Mouse (Mus musculus) forebrain, embryonic 12.5 days (tissue): Measurements from ENCODE around the gene Eci2. TPM values are rescaled to one million over a fixed set of nuclear protein-coding genes. Genes with fewer than 3 reads are reported as not detected.
"Not testable (repeated sequence)": the region's sequence is repeated elsewhere in the genome, so short reads cannot be mapped to it uniquely, and the experiment has no call there.

Experiments
- ATAC-seq: fragments of 200-750 bp; cut with Nextera tagmentation; 2 replicates; pipeline ENCODE4 v1.8.0; 2017; ENCODE audit warnings: moderate TSS enrichment; ENCODE audit not compliant: low FRiP score
- H3K27ac ChIP-seq: fragments of 300-500 bp; sonication (generic); 2 replicates; pipeline ENCODE4 v1.5.1; 2016; ENCODE audit warnings: mild to moderate bottlenecking
- H3K27me3 ChIP-seq: fragments of 300-500 bp; sonication (generic); 2 replicates; pipeline ENCODE4 v1.6.1; 2016; ENCODE audit warnings: mild to moderate bottlenecking
- H3K36me3 ChIP-seq: fragments of 300-500 bp; sonication (generic); replicated peaks from 2 replicates; pipeline ENCODE4 v1.6.1; 2016; ENCODE audit warnings: mild to moderate bottlenecking
- H3K4me1 ChIP-seq: fragments of 300-500 bp; sonication (generic); 2 replicates; pipeline ENCODE4 v1.6.1; 2016
- H3K4me2 ChIP-seq: fragments of 300-500 bp; sonication (generic); 2 replicates; pipeline ENCODE4 v1.6.1; 2016; ENCODE audit warnings: mild to moderate bottlenecking, moderate library complexity
- H3K4me3 ChIP-seq: fragments of 300-500 bp; sonication (generic); replicated peaks from 2 replicates; pipeline ENCODE4 v1.5.1; 2016; ENCODE audit warnings: mild to moderate bottlenecking
- H3K9ac ChIP-seq: fragments of 300-500 bp; sonication (generic); 2 replicates; pipeline ENCODE4 v1.6.1; 2016; ENCODE audit warnings: mild to moderate bottlenecking
- H3K9me3 ChIP-seq: fragments of 300-500 bp; sonication (generic); 2 replicates; pipeline ENCODE4 v1.6.1; 2016
- WGBS: fragments of 180-500 bp; shearing (Covaris S2); methylation state at CpG from one replicate; pipeline ENCODE4 v1.1.7; 2016; 5-methylcytosine and 5-hydroxymethylcytosine counted together
- polyA plus RNA-seq: library from polyadenylated mRNA; unstranded; fragments of >200 nt; fragmentation: Nextera tagmentation; extraction: Ambion mirVana; gene quantifications from 2 replicates; pipeline ENCODE4 v1.2.1, GENCODE M21; 2016

Gene Eci2
- polyA plus RNA-seq, 1 experiment from 2014 or later: 117 TPM

DNA sequence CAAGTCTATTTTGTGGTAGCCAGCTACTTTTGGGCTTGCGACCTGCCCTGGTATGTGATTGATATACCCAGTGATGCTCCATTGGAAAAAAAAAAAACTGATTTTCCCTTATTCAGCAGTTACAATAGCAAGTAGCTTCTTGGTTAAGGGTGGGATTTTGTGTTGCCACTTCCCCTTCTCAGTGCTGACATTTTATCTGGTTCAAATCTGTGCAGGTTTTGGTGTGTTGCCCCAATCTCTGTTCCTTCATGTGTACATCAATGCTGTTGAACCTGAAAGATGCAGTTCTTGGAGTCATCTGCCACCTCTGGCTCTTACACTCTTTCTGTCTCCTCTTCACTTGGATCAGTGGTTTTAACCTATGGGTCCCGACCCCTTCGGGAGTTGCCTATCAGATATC, 1.5 kb upstream of the Eci2 start:
- H3K9me3 ChIP-seq: no peaks in the 10 kb centered on the region
- H3K27ac ChIP-seq: no peak overlapping the region
- no peaks in the 10 kb centered on the region for H3K4me1 ChIP-seq
- H3K4me3 ChIP-seq: no peak overlapping the region
- no peak for ATAC-seq
- H3K9ac ChIP-seq: no peak overlapping the region
- WGBS: 93% methylated on average over 3 of the region's 3 CpGs
- no peaks in the 10 kb centered on the region for H3K36me3 ChIP-seq
- no peaks in the 10 kb centered on the region for H3K27me3 ChIP-seq
- no peak overlapping the region for H3K4me2 ChIP-seq

DNA sequence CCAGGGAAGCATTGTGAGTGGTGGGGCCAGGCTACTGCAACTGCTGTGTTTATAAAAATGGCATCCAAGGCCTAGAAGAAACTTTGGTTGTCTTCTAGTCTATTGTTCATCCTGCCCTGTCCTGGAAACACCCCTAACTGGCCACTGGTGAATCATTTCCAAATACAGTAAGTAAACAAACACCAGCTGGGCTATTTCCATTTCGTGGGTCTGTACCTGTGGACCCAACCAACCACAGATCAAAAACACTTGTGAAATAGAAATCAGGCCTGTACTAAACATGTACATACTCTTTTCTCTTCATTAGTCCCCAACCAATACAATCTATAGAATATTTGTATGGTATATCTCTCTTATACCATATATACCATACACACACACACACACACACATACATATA, 3.5 kb downstream of the Eci2 start:
- ATAC-seq, H3K9ac ChIP-seq, H3K4me3 ChIP-seq, H3K27me3 ChIP-seq, H3K4me2 ChIP-seq, H3K4me1 ChIP-seq, H3K9me3 ChIP-seq, H3K27ac ChIP-seq, H3K36me3 ChIP-seq: not testable (repeated sequence)
- WGBS: 53% methylated on average over 1 of the region's 1 CpGs

DNA sequence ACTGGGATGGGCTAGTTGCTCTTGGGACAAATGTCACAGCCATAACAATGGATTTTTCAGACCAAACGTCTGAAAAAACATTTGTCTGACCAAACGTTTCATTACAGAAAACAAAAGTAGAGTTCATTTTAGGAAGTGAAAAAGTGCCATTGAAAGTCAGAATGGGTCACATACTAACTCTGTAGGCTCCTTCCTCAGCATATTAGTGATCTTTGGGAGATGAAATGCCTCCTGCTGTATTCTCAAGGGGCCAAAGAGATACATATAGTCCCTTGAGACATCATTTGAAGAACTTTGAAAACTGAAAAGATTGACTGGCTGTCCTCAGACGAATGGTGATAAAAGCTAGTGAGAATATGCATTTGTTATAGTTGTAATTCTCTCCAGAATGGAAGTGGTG, 6.5 kb downstream of the Eci2 start:
- H3K9me3 ChIP-seq: no peaks in the 10 kb centered on the region
- no peaks in the 10 kb centered on the region for H3K27me3 ChIP-seq
- H3K9ac ChIP-seq: no peak overlapping the region
- H3K4me3 ChIP-seq: no peak overlapping the region
- H3K4me1 ChIP-seq: no peaks in the 10 kb centered on the region
- ATAC-seq: no peak
- H3K27ac ChIP-seq: no peak overlapping the region
- no peaks in the 10 kb centered on the region for H3K36me3 ChIP-seq
- 84% methylated on average over 3 of the region's 3 CpGs for WGBS
- no peak overlapping the region for H3K4me2 ChIP-seq

DNA sequence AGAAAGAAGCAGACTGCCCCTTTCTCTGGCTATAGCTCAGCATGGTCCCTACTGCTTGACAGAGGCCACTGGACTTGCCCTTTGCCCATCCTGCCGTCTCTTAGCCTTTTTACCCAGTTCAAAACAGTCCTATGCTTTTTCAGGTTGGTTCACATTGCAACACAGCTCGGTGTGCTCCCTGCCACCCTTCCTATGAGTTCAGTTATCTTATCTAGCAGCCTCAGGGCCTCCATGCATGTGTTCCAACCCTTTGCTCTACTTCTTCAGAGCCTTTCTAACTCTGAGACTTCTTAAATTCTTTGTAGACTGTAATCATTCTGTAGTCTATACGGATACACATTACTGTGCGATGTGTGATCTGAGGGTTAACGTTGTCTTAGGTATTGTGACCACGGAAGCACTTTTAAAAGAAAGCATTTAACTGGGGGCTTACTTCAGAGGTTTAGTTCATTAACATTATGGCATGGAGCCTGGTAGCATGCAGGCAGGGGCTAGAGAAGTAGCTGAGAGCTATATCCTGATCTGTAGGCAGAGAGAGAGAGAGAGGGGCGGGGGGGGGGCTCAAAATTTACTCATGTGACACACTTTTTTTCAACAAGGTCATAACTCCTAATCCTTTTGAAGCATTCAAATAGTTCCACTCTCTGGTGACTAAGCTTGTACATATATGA, 7.9 kb downstream of the Eci2 start:
- no peak for ATAC-seq
- 84% methylated on average over 7 of the region's 7 CpGs for WGBS
- no peak overlapping the region for H3K4me2 ChIP-seq
- no peaks in the 10 kb centered on the region for H3K27me3 ChIP-seq
- H3K27ac ChIP-seq: no peak overlapping the region
- no peak overlapping the region for H3K9ac ChIP-seq
- no peaks in the 10 kb centered on the region for H3K4me1 ChIP-seq
- H3K4me3 ChIP-seq: no peak overlapping the region
- no peaks in the 10 kb centered on the region for H3K9me3 ChIP-seq
- H3K36me3 ChIP-seq: no peaks in the 10 kb centered on the region

DNA sequence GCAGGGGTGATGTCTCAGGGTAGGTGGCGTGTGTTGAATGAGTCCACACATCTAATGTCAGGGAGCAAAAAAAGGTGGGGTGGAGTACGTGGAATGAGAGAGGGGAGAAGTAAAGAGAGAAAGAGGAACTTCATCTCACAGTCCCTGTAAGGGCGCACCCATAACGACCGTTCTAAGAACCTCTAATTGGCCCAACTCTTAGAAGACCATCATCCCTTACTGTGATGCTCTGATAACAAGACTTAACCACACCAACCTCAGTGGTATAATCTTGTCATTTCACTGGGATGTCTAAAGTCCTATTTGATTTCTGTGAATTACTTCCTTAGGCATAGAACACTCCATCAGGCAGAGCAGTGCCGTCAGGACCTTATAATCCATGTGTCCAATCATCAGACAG, 9.5 kb downstream of the Eci2 start:
- H3K9ac ChIP-seq: no peak overlapping the region
- no peaks in the 10 kb centered on the region for H3K27me3 ChIP-seq
- 89% methylated on average over 6 of the region's 6 CpGs for whole genome bisulfite sequencing
- H3K4me3 ChIP-seq: no peak overlapping the region
- no peaks in the 10 kb centered on the region for H3K36me3 ChIP-seq
- no peaks in the 10 kb centered on the region for H3K9me3 ChIP-seq
- H3K4me2 ChIP-seq: no peak overlapping the region
- H3K4me1 ChIP-seq: no peaks in the 10 kb centered on the region
- ATAC-seq: no peak
- H3K27ac ChIP-seq: no peak overlapping the region

DNA sequence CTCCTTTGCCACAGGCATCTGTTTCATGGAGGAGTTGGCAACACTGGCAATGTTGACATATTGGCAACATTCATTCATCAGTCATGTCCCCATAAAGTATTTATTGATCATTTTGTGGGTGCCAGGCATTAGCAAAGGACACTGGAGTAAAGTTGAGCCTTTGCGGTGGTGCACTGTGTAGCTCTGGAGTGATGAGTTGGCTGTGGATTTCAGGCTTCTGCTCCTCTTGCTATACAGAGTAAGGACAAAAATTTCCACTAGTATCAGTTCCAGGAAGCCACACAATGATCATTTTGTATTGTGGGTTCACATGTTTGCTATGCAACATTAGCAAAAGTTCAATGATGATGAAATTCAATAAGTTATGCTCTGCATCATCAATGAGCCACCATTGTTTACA, 10.8 kb downstream of the Eci2 start:
- H3K4me1 ChIP-seq: no peaks in the 10 kb centered on the region
- H3K4me3 ChIP-seq: no peak overlapping the region
- no peak overlapping the region for H3K9ac ChIP-seq
- ATAC-seq: no peak
- H3K4me2 ChIP-seq: no peak overlapping the region
- H3K27me3 ChIP-seq: no peaks in the 10 kb centered on the region
- no peak overlapping the region for H3K27ac ChIP-seq
- H3K9me3 ChIP-seq: no peaks in the 10 kb centered on the region
- WGBS: 95% methylated on average over 1 of the region's 1 CpGs
- H3K36me3 ChIP-seq: no peaks in the 10 kb centered on the region

DNA sequence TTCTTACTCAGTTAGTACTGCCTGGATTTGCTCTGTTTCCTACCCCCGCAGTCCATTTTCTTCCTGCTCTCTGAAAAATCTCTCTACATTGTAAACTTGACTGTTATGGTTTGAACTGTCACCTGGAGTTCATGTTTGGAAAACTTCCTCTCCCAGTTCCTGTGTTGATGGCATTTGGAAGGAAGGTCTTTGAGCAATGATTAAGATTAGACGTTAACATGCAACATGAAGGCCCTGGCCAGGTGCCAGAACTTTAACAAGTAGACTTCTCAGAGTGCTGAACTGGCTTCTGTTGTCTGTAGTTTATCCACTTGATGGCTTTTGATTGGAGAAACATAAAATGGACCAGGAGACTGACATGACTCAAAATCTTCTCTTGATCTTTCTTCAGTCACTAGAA, 31.0 kb downstream of the Eci2 start:
- Histone ChIP-seq H3K4me3 (no peak overlapping the region), H3K9me3 (peaks cover 6% of the 10 kb centered on the region; the same call in 1 of the 2 replicates), H3K27me3 (no peaks in the 10 kb centered on the region), H3K4me2 (no peak overlapping the region), H3K27ac (no peak overlapping the region), H3K36me3 (no peaks in the 10 kb centered on the region), H3K9ac (no peak overlapping the region), H3K4me1 (peaks cover 24% of the 10 kb centered on the region)
- no peak for ATAC-seq
- 86% methylated on average over 2 of the region's 2 CpGs for WGBS

DNA sequence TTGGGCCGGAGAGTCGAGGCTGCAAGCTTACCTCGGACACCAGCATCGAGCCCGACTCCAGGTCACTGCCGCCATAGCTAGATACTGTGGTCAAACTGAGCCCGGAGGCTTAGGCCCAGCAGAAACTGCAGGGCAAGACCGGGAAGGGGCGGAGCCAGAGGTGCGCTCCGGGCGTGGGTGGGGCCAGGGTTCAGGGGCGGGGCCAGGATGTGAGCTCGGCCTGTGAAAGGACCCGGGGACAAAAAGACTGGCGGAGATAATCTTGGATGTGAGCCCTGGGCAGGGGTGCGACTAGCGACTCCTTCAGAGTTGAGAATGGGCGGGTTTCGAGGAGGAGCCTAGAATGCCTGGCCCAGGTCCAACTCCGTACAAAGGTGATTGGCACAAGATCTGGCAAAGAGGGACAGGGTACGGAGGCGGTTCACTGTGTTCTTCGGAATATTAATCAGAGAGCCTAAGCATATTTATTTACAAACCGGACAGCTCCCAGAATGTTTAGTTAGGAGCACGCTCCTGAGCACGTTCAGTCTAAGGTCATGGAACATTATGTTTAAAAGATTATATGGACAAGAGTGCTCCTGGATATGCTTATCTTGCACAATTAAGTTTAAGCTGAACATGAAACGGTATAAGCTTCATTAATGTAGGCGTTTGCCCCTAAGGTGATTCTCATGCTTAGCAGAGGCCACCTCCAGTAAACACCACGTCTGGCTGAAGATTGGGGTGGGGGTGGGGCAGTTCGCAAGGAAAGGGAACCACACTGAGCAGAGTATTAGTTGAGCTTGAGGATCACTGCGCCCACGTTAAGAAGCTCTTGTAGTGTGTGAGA, 32.7 kb downstream of the Eci2 start:
- Histone ChIP-seq H3K36me3 (peaks cover 8% of the 10 kb centered on the region), H3K9me3 (peaks cover 6% of the 10 kb centered on the region; the same call in 1 of the 2 replicates), H3K27ac (peak overlapping the region; percentile 73), H3K4me3 (peak overlapping the region; percentile 60), H3K9ac (peak overlapping the region; percentile 73), H3K27me3 (no peaks in the 10 kb centered on the region), H3K4me1 (peaks cover 24% of the 10 kb centered on the region), H3K4me2 (peak overlapping the region; percentile 70)
- peak; percentile 98 for ATAC-seq
- WGBS: under 1% methylated on average over 33 of the region's 33 CpGs

DNA sequence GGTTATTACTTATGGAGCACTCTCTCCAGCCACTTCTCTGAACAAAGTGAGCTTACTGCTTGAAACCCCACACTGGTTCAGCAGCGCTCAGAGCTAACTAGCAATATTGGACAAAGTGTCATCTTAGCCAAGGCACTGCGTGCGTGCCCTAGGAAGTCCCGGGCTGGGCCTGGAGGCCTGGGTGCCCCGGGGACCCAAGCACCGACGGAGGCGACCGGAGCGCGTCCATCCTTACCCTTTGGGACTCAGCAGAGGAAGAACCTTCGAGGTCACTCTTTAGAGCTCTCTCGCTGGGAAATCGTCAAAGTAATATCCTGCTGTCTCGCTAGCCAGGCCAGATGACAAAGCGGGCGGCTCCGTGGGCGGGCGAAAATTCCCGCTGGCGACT, 33.3 kb downstream of the Eci2 start:
- Histone ChIP-seq H3K4me3 (peak overlapping the region; percentile 60), H3K27ac (peak overlapping the region; percentile 73), H3K4me2 (peak overlapping the region; percentile 70), H3K9ac (peak overlapping the region; percentile 73), H3K36me3 (peaks cover 14% of the 10 kb centered on the region), H3K4me1 (peaks cover 24% of the 10 kb centered on the region), H3K9me3 (peaks cover 4% of the 10 kb centered on the region; the same call in 1 of the 2 replicates), H3K27me3 (no peaks in the 10 kb centered on the region)
- WGBS: 2% methylated on average over 22 of the region's 22 CpGs
- ATAC-seq: peak; percentile 62

DNA sequence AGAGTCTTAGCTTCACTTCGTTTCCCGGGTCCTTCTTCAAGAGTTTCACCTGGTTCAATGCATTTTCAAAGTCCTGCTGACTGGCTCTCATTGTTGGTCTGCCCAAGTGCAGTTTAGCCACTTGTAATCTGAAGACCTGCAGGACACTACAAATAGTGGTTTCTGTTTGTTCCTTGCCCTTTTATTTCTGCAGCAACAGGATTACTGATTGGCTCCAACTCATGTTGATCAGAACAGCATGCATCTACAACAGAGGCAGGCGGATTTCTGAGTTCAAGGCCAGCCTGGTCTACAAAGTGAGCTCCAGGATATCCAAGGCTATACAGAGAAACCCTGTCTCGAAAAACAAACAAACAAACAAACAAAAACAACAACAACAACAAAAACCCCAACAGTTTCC, 33.8 kb downstream of the Eci2 start:
- peak overlapping the region; percentile 60 for H3K4me3 ChIP-seq
- 0 out of 2 replicates have a peak overlapping the region, but pooled peaks have one; percentile 6 for H3K27ac ChIP-seq
- no peaks in the 10 kb centered on the region for H3K27me3 ChIP-seq
- WGBS: 73% methylated on average over 4 of the region's 4 CpGs
- peaks cover 24% of the 10 kb centered on the region for H3K4me1 ChIP-seq
- peaks cover 19% of the 10 kb centered on the region for H3K36me3 ChIP-seq
- no peaks in the 10 kb centered on the region for H3K9me3 ChIP-seq
- H3K4me2 ChIP-seq: peak overlapping the region; percentile 70
- peak overlapping the region; percentile 73; the same call in 1 of the 2 replicates for H3K9ac ChIP-seq
- no peak for ATAC-seq

DNA sequence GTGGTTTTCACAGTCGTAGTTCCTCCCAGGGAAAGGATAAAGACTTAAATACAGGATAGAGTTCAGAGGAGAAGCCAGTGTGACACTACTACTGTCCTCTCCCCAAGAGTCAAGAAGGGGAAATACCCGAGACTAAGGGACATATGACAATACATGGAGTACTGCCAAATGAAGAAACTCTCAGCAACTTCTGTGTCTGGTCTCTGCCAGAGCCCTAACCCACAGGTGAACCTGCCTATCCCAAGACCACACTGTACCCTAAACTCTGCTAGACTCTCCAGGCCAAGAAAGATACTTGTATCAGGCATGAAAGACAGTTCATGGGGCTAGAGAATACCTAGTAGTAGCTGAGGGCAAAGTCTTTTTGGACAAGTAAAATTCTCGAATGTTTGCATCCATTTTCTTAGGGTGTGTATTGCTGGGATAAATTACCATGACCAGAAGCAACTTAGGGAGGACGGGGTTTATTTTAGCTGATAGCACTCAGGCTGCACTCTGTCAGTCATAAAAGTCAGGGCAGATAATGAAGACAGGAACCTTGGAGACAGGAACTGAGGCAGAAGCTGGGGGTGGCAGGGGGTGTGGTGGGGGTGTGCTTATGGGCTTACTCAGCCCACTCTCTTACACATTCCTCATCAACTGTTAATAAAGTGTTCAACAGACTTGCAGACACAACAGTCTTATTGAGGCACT, 35.2 kb downstream of the Eci2 start:
- 86% methylated on average over 4 of the region's 4 CpGs for WGBS
- H3K4me3 ChIP-seq: no peak overlapping the region
- no peak for ATAC-seq
- H3K27me3 ChIP-seq: no peaks in the 10 kb centered on the region
- H3K9ac ChIP-seq: no peak overlapping the region
- H3K4me1 ChIP-seq: peaks cover 24% of the 10 kb centered on the region
- peaks cover 32% of the 10 kb centered on the region for H3K36me3 ChIP-seq
- H3K27ac ChIP-seq: no peak overlapping the region
- no peaks in the 10 kb centered on the region for H3K9me3 ChIP-seq
- no peak overlapping the region for H3K4me2 ChIP-seq

DNA sequence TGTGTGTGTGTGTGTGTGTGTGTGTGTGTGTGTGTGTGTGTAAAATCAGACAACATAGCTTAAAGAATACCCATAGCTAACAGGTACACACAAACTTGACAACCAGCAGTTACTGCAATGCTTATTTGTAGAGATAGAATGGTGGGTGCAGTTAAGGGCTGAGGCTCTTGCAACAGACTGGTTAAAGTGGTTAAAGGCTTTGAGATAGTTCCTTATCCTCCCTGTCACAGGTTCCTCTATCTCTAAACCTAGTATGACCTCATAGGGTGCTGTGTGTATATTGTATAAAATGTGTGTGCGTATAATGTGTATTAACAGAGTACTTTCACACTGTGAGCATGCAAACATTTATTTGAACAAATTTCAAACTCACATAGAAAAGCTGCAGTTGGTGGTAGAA, 43.4 kb downstream of the Eci2 start:
- 96% methylated on average over 1 of the region's 1 CpGs for WGBS
- H3K4me2 ChIP-seq, H3K9me3 ChIP-seq, H3K27me3 ChIP-seq, H3K4me3 ChIP-seq, ATAC-seq, H3K27ac ChIP-seq, H3K9ac ChIP-seq, H3K4me1 ChIP-seq: not testable (repeated sequence)
- peaks cover 78% of the 10 kb centered on the region for H3K36me3 ChIP-seq
